Mouse (Mus musculus) embryonic facial prominence, embryonic 10.5 days (tissue): ENCODE data around the gene Sema3b. TPM values are rescaled to one million over a fixed set of nuclear protein-coding genes. Genes with fewer than 3 reads are reported as not detected.

Experiments used
- DNase-seq: peaks from one replicate; pipeline ENCODE4 v3.0.0-alpha.2; 2017; ENCODE audit warnings: low spot score
- H3K27ac ChIP-seq: fragments of 300-500 bp; sonication (generic); replicated peaks from 2 replicates; pipeline ENCODE4 v1.5.1; 2016; ENCODE audit warnings: mild to moderate bottlenecking
- H3K27me3 ChIP-seq: fragments of 300-500 bp; sonication (generic); replicated peaks from 2 replicates; pipeline ENCODE4 v1.6.1; 2016; ENCODE audit warnings: low read depth, mild to moderate bottlenecking; ENCODE audit not compliant: poor library complexity, severe bottlenecking
- H3K36me3 ChIP-seq: fragments of 300-500 bp; sonication (generic); replicated peaks from 2 replicates; pipeline ENCODE4 v1.6.1; 2016; ENCODE audit warnings: mild to moderate bottlenecking, moderate library complexity
- H3K4me1 ChIP-seq: fragments of 300-500 bp; sonication (generic); 2 replicates; pipeline ENCODE4 v1.6.1; 2016
- H3K4me3 ChIP-seq: fragments of 300-500 bp; sonication (generic); 2 replicates; pipeline ENCODE4 v1.5.1; 2016; ENCODE audit warnings: mild to moderate bottlenecking, moderate library complexity
- H3K9me3 ChIP-seq: fragments of 300-500 bp; sonication (generic); 2 replicates; pipeline ENCODE4 v1.6.1; 2016; ENCODE audit warnings: mild to moderate bottlenecking
- WGBS: fragments of 180-500 bp; shearing (Covaris S2); methylation state at CpG from one replicate; pipeline ENCODE4 v1.1.7; 2016; 5-methylcytosine and 5-hydroxymethylcytosine counted together
- polyA plus RNA-seq: library from polyadenylated mRNA; unstranded; fragments of >200 nt; fragmentation: Nextera tagmentation; extraction: Ambion mirVana; gene quantifications from 2 replicates; pipeline ENCODE4 v1.2.1, GENCODE M21; 2016

Sema3b gene
- polyA plus RNA-seq, 1 experiment from 2014 or later = 2.7 TPM

GRCm38 (mm10) chr9:107618778-107619545 lies 9.9 kb upstream of the Sema3b start:
- H3K27ac ChIP-seq = no peak overlapping the region; the same call in 1 of the 2 replicates
- peaks cover 9% of the 10 kb centered on the region for H3K4me1 ChIP-seq
- no peak overlapping the region for H3K4me3 ChIP-seq
- no peaks in the 10 kb centered on the region for H3K27me3 ChIP-seq
- H3K9me3 ChIP-seq = no peaks in the 10 kb centered on the region
- no peak for DNase-seq
- peaks cover 90% of the 10 kb centered on the region for H3K36me3 ChIP-seq
- WGBS = 83% methylated on average over 13 of the region's 13 CpGs

GRCm38 (mm10) chr9:107618098-107618497 lies 9.1 kb upstream of the Sema3b start:
- WGBS = 90% methylated on average over 6 of the region's 6 CpGs
- H3K27me3 ChIP-seq = no peaks in the 10 kb centered on the region
- H3K36me3 ChIP-seq = peaks cover 86% of the 10 kb centered on the region
- H3K9me3 ChIP-seq = no peaks in the 10 kb centered on the region
- no peak overlapping the region for H3K27ac ChIP-seq
- DNase-seq = no peak
- H3K4me1 ChIP-seq = peaks cover 17% of the 10 kb centered on the region
- H3K4me3 ChIP-seq = no peak overlapping the region

- no peak overlapping the region for H3K27ac ChIP-seq
- peaks cover 80% of the 10 kb centered on the region for H3K36me3 ChIP-seq
- H3K27me3 ChIP-seq = no peaks in the 10 kb centered on the region
- 83% methylated on average over 2 of the region's 2 CpGs for WGBS
- no peak for DNase-seq
- no peaks in the 10 kb centered on the region for H3K9me3 ChIP-seq
- H3K4me3 ChIP-seq = no peak overlapping the region
- H3K4me1 ChIP-seq = peaks cover 24% of the 10 kb centered on the region
Observed at GRCm38 (mm10) chr9:107617461-107617860, 8.4 kb upstream of the Sema3b start.

- Histone ChIP-seq H3K27me3 (no peaks in the 10 kb centered on the region), H3K36me3 (peaks cover 66% of the 10 kb centered on the region), H3K9me3 (no peaks in the 10 kb centered on the region), H3K4me3 (peak overlapping the region; percentile 1; the same call in 1 of the 2 replicates), H3K4me1 (peaks cover 42% of the 10 kb centered on the region), H3K27ac (peak overlapping the region; percentile 26; the same call in 1 of the 2 replicates)
- WGBS = 65% methylated on average over 4 of the region's 4 CpGs
- DNase-seq = no peak
Observed at GRCm38 (mm10) chr9:107615035-107615434, 6.0 kb upstream of the Sema3b start.

- no peak for DNase-seq
- H3K27ac ChIP-seq = peak overlapping the region; percentile 96
- peaks cover 2% of the 10 kb centered on the region; the same call in 1 of the 2 replicates for H3K27me3 ChIP-seq
- H3K36me3 ChIP-seq = peaks cover 46% of the 10 kb centered on the region
- peaks cover 62% of the 10 kb centered on the region for H3K4me1 ChIP-seq
- peak overlapping the region; percentile 59 for H3K4me3 ChIP-seq
- 15% methylated on average over 12 of the region's 12 CpGs for WGBS
- H3K9me3 ChIP-seq = no peaks in the 10 kb centered on the region
Observed at GRCm38 (mm10) chr9:107612945-107613569, 4.0 kb upstream of the Sema3b start.

GRCm38 (mm10) chr9:107612191-107612944 lies 3.3 kb upstream of the Sema3b start:
- Histone ChIP-seq H3K4me3 (peak overlapping the region; percentile 59), H3K27me3 (peaks cover 3% of the 10 kb centered on the region; the same call in 1 of the 2 replicates), H3K4me1 (peaks cover 69% of the 10 kb centered on the region), H3K27ac (peak overlapping the region; percentile 96), H3K36me3 (peaks cover 39% of the 10 kb centered on the region), H3K9me3 (no peaks in the 10 kb centered on the region)
- WGBS = 3% methylated on average over 48 of the region's 48 CpGs
- DNase-seq = peak; percentile 99

- peak overlapping the region; percentile 59 for H3K4me3 ChIP-seq
- H3K27ac ChIP-seq = peak overlapping the region; percentile 96
- DNase-seq = no peak
- H3K9me3 ChIP-seq = no peaks in the 10 kb centered on the region
- H3K27me3 ChIP-seq = peaks cover 8% of the 10 kb centered on the region; the same call in 1 of the 2 replicates
- WGBS = 75% methylated on average over 6 of the region's 6 CpGs
- H3K36me3 ChIP-seq = peaks cover 32% of the 10 kb centered on the region
- peaks cover 76% of the 10 kb centered on the region for H3K4me1 ChIP-seq
Observed at GRCm38 (mm10) chr9:107611456-107612190, 2.6 kb upstream of the Sema3b start.

GRCm38 (mm10) chr9:107609433-107609830 lies 403 bp upstream of the Sema3b start:
- WGBS = 62% methylated on average over 4 of the region's 4 CpGs
- H3K4me1 ChIP-seq = peaks cover 92% of the 10 kb centered on the region
- peaks cover 8% of the 10 kb centered on the region; the same call in 1 of the 2 replicates for H3K27me3 ChIP-seq
- peak overlapping the region; percentile 33 for H3K4me3 ChIP-seq
- H3K36me3 ChIP-seq = peaks cover 10% of the 10 kb centered on the region
- DNase-seq = no peak
- peak overlapping the region; percentile 80 for H3K27ac ChIP-seq
- no peaks in the 10 kb centered on the region for H3K9me3 ChIP-seq

- Histone ChIP-seq H3K9me3 (no peaks in the 10 kb centered on the region), H3K4me3 (no peak overlapping the region), H3K27me3 (peaks cover 21% of the 10 kb centered on the region), H3K36me3 (no peaks in the 10 kb centered on the region), H3K27ac (peak overlapping the region; percentile 80), H3K4me1 (peaks cover 94% of the 10 kb centered on the region)
- 57% methylated on average over 9 of the region's 9 CpGs for WGBS
- DNase-seq = no peak
Observed at GRCm38 (mm10) chr9:107607653-107608245, 1.3 kb downstream of the Sema3b start.

GRCm38 (mm10) chr9:107607036-107607435 lies 2.0 kb downstream of the Sema3b start:
- Histone ChIP-seq H3K27ac (peak overlapping the region; percentile 80), H3K4me1 (peaks cover 94% of the 10 kb centered on the region), H3K27me3 (peaks cover 24% of the 10 kb centered on the region), H3K4me3 (peak overlapping the region; percentile 29), H3K36me3 (no peaks in the 10 kb centered on the region), H3K9me3 (no peaks in the 10 kb centered on the region)
- DNase-seq = no peak
- WGBS = 71% methylated on average over 2 of the region's 2 CpGs

- no peaks in the 10 kb centered on the region for H3K9me3 ChIP-seq
- WGBS = 6% methylated on average over 9 of the region's 9 CpGs
- peak overlapping the region; percentile 80 for H3K27ac ChIP-seq
- H3K4me3 ChIP-seq = peak overlapping the region; percentile 29
- H3K4me1 ChIP-seq = peaks cover 92% of the 10 kb centered on the region
- H3K36me3 ChIP-seq = no peaks in the 10 kb centered on the region
- DNase-seq = peak; percentile 57
- H3K27me3 ChIP-seq = peaks cover 24% of the 10 kb centered on the region
Observed at GRCm38 (mm10) chr9:107606591-107606990, 2.4 kb downstream of the Sema3b start.
